Mouse (Mus musculus): ENCODE measurements around the gene 2810006K23Rik.

GRCm38 (mm10) chr5:124351111-124351560 is 23.2 kb downstream of the 2810006K23Rik start:
- TF ChIP-seq POLR2A (IDR thresholded peaks at IDR 0.05; ENCODE audit: low read depth, low read length) (no peak), CTCF (IDR thresholded peaks at IDR 0.05; ENCODE audit: extremely low read depth, insufficient read length, insufficient replicate concordance, low read depth, low read length) (no peak)
